Mouse (Mus musculus) MEL (cell line): ENCODE results near the gene Slc25a1. TPM values are rescaled to one million over a fixed set of nuclear protein-coding genes. Genes with fewer than 3 reads are reported as not detected.
A peak's percentile ranks its signal among the peaks of the same experiment; 100 is the strongest.

Experiments
- DNase-seq: peaks from one replicate; pipeline ENCODE4 v3.0.0; 2011; ENCODE audit warnings: low read depth, low spot score
- H3K27ac ChIP-seq: 2 replicates; pipeline ENCODE4 v1.5.1; 2012; ENCODE audit warnings: low read depth, mild to moderate bottlenecking, control low read depth, low read length, moderate library complexity; ENCODE audit not compliant: control insufficient read depth
- H3K27me3 ChIP-seq, 2 experiments: fragments of 150-350 bp in 1 of 2; sonication (generic) in 1 of 2; 2 replicates each; pipeline ENCODE4 v1.6.1; 2012; ENCODE audit warnings: low read length in 2 of 2, mild to moderate bottlenecking in 2 of 2, improper control_type of control experiment in 1 of 2, moderate library complexity in 1 of 2; ENCODE audit not compliant: insufficient read depth in 2 of 2, control insufficient read depth in 1 of 2
- H3K36me3 ChIP-seq, 2 experiments: 2 replicates each; pipeline ENCODE4 v1.6.1; 2012 to 2014; ENCODE audit warnings: low read length in 2 of 2, improper control_type of control experiment in 1 of 2, inconsistent platforms in 1 of 2, mild to moderate bottlenecking in 1 of 2; ENCODE audit not compliant: insufficient read depth in 2 of 2, control insufficient read depth in 1 of 2
- H3K4me1 ChIP-seq, 2 experiments: fragments of 150-350 bp in 1 of 2; sonication (generic) in 1 of 2; 2 replicates each; pipeline ENCODE4 v1.6.1; 2012; ENCODE audit warnings: low read length in 2 of 2, improper control_type of control experiment in 1 of 2, mild to moderate bottlenecking in 1 of 2; ENCODE audit not compliant: insufficient read depth in 2 of 2, control insufficient read depth in 1 of 2
- H3K4me3 ChIP-seq, 2 experiments: fragments of 150-350 bp in 1 of 2; sonication (generic) in 1 of 2; 2 replicates each; pipeline ENCODE4 v1.5.1; 2012; ENCODE audit warnings: low read depth in 2 of 2, low read length in 2 of 2, mild to moderate bottlenecking in 2 of 2, moderate library complexity in 2 of 2, control low read depth in 1 of 2, improper control_type of control experiment in 1 of 2; ENCODE audit not compliant: control insufficient read depth in 1 of 2, insufficient read depth in 1 of 2
- H3K79me2 ChIP-seq: 2 replicates; pipeline ENCODE4 v1.6.1; 2012; ENCODE audit warnings: mild to moderate bottlenecking, low read length, moderate library complexity; ENCODE audit not compliant: control insufficient read depth, poor library complexity, insufficient read depth
- H3K9ac ChIP-seq: 2 replicates; pipeline ENCODE4 v1.6.1; 2012; ENCODE audit warnings: low read depth, mild to moderate bottlenecking, control low read depth, low read length, moderate library complexity; ENCODE audit not compliant: control insufficient read depth, poor library complexity, severe bottlenecking
- H3K9me3 ChIP-seq: fragments of 150-350 bp; sonication (generic); replicated peaks from 2 replicates; pipeline ENCODE4 v1.6.1; 2012; ENCODE audit warnings: mild to moderate bottlenecking, low read length, improper control_type of control experiment, moderate library complexity; ENCODE audit not compliant: insufficient read depth
- CHD2 ChIP-seq: IDR thresholded peaks from 2 replicates; pipeline ENCODE4 v1.6.1; 2011; ENCODE audit warnings: low read length, improper control_type of control experiment
- CTCF ChIP-seq, 3 experiments: IDR thresholded peaks in 2 of 3; conservative IDR thresholded peaks in 1 of 3; 2 replicates each; pipeline ENCODE4 v1.5.1; 2011 to 2012; ENCODE audit warnings: low read length in 3 of 3, low read depth in 2 of 3, mild to moderate bottlenecking in 2 of 3, improper control_type of control experiment in 1 of 3, inconsistent platforms in 1 of 3, mixed read lengths in 1 of 3, moderate library complexity in 1 of 3; ENCODE audit not compliant: control insufficient read depth in 1 of 3, insufficient read depth in 1 of 3, poor library complexity in 1 of 3, severe bottlenecking in 1 of 3
- E2F4 ChIP-seq: IDR thresholded peaks from 2 replicates; pipeline ENCODE4 v1.6.1; 2011; ENCODE audit warnings: low read depth, low read length, improper control_type of control experiment, borderline replicate concordance
- EP300 ChIP-seq, 2 experiments: IDR thresholded peaks; 2 replicates each; pipeline ENCODE4 v1.6.1; 2011; ENCODE audit warnings: improper control_type of control experiment in 2 of 2, low read length in 2 of 2, low read depth in 1 of 2, mild to moderate bottlenecking in 1 of 2
- ETS1 ChIP-seq: IDR thresholded peaks from 2 replicates; pipeline ENCODE4 v1.6.1; 2012; ENCODE audit warnings: low read depth, mild to moderate bottlenecking, inconsistent platforms, low read length, improper control_type of control experiment, moderate library complexity
- HCFC1 ChIP-seq: IDR thresholded peaks from 2 replicates; pipeline ENCODE4 v1.6.1; 2012; ENCODE audit warnings: low read depth, mild to moderate bottlenecking, inconsistent platforms, low read length, improper control_type of control experiment, moderate library complexity
- KAT2A ChIP-seq: conservative IDR thresholded peaks from 2 replicates; pipeline ENCODE4 v1.6.1; 2012; ENCODE audit warnings: low read depth, low read length, improper control_type of control experiment, inconsistent platforms
- MAFK ChIP-seq: IDR thresholded peaks from 2 replicates; pipeline ENCODE4 v1.6.1; 2011; ENCODE audit warnings: low read depth, mild to moderate bottlenecking, low read length, improper control_type of control experiment, borderline replicate concordance
- MXI1 ChIP-seq: IDR thresholded peaks from 2 replicates; pipeline ENCODE4 v1.6.1; 2011; ENCODE audit warnings: mild to moderate bottlenecking, low read depth, low read length, improper control_type of control experiment
- NELFE ChIP-seq: IDR thresholded peaks from 2 replicates; pipeline ENCODE4 v1.6.1; 2011; ENCODE audit warnings: low read depth, low read length, improper control_type of control experiment
- POLR2A ChIP-seq, 2 experiments: IDR thresholded peaks; 2 replicates each; pipeline ENCODE4 v1.6.1; 2011 to 2012; ENCODE audit warnings: low read length in 2 of 2, mild to moderate bottlenecking in 2 of 2, control low read depth in 1 of 2, improper control_type of control experiment in 1 of 2, low read depth in 1 of 2, moderate library complexity in 1 of 2; ENCODE audit not compliant: control insufficient read depth in 1 of 2, insufficient read depth in 1 of 2, poor library complexity in 1 of 2
- POLR2AphosphoS2 ChIP-seq: IDR thresholded peaks from 2 replicates; pipeline ENCODE4 v1.6.1; 2011; ENCODE audit warnings: low read length, improper control_type of control experiment
- RCOR1 ChIP-seq: IDR thresholded peaks from 2 replicates; pipeline ENCODE4 v1.6.1; 2012; ENCODE audit warnings: low read depth, mild to moderate bottlenecking, inconsistent platforms, low read length, improper control_type of control experiment
- SIN3A ChIP-seq: IDR thresholded peaks from 2 replicates; pipeline ENCODE4 v1.6.1; 2012; ENCODE audit warnings: low read length, improper control_type of control experiment, inconsistent platforms
- TAL1 ChIP-seq: IDR thresholded peaks from 2 replicates; pipeline ENCODE4 v1.6.1; 2012; ENCODE audit warnings: mild to moderate bottlenecking, inconsistent platforms, low read length, moderate library complexity, mixed read lengths
- TBP ChIP-seq: IDR thresholded peaks from 2 replicates; pipeline ENCODE4 v1.8.0; 2011; ENCODE audit warnings: low read depth, low read length, improper control_type of control experiment
- TCF12 ChIP-seq: IDR thresholded peaks from 2 replicates; pipeline ENCODE4 v1.6.1; 2014; ENCODE audit warnings: low read depth, mild to moderate bottlenecking, inconsistent platforms, low read length, improper control_type of control experiment, moderate library complexity
- USF1 ChIP-seq: IDR thresholded peaks from 2 replicates; pipeline ENCODE4 v1.6.1; 2014; ENCODE audit warnings: low read depth, mild to moderate bottlenecking, inconsistent platforms, low read length, improper control_type of control experiment, moderate library complexity
- USF2 ChIP-seq, 2 experiments: IDR thresholded peaks; 2 replicates each; pipeline ENCODE4 v1.6.1; 2011 to 2012; ENCODE audit warnings: improper control_type of control experiment in 2 of 2, low read length in 2 of 2, borderline replicate concordance in 1 of 2, inconsistent platforms in 1 of 2, low read depth in 1 of 2, mild to moderate bottlenecking in 1 of 2; ENCODE audit not compliant: insufficient read depth in 1 of 2
- ZC3H11A ChIP-seq: IDR thresholded peaks from 2 replicates; pipeline ENCODE4 v1.6.1; 2012; ENCODE audit warnings: low read depth, mild to moderate bottlenecking, inconsistent platforms, low read length, improper control_type of control experiment
- ZMIZ1 ChIP-seq: IDR thresholded peaks from 2 replicates; pipeline ENCODE4 v1.6.1; 2012; ENCODE audit warnings: low read depth, mild to moderate bottlenecking, inconsistent platforms, low read length, improper control_type of control experiment, moderate library complexity
- ZNF384 ChIP-seq: IDR thresholded peaks from 2 replicates; pipeline ENCODE4 v1.6.1; 2012; ENCODE audit warnings: low read depth, mild to moderate bottlenecking, inconsistent platforms, low read length, improper control_type of control experiment
- polyA plus RNA-seq, 2 experiments: library from polyadenylated mRNA; stranded (reverse) in 1 of 2; unstranded in 1 of 2; fragments of >175 nt in 1 of 2; fragments of >200 nt in 1 of 2; gene quantifications; 2 replicates each; pipeline versions ENCODE4 v1.2.1 to v1.2.4; 2012; ENCODE audit warnings: low replicate concordance in 2 of 2, low read depth in 1 of 2; ENCODE audit not compliant: insufficient read length in 2 of 2, insufficient read depth in 1 of 2, missing spikeins in 1 of 2
- total RNA-seq: library from RNA; depleted of rRNA; stranded (reverse); fragments of 300-350 nt; gene quantifications from 2 replicates; pipeline ENCODE4 v1.2.3, GENCODE M21; 2012

Slc25a1 gene
- total and polyA plus RNA-seq, 3 experiments = 114 to 184 TPM; not detected in 1

GRCm38 (mm10) chr16:17934445-17934910 is 6.5 kb upstream of the Slc25a1 start:
- DNase-seq = peak; percentile 72
- TF ChIP-seq ZC3H11A (no peak), TBP (peak; percentile 63; the same call in 1 of the 2 replicates), CTCF (IDR thresholded peaks at IDR 0.05 in 2 of 3, conservative IDR thresholded peaks at IDR 0.05 in 1 of 3; ENCODE audit: control insufficient read depth in 1 of 3, insufficient read depth in 1 of 3, low read depth in 2 of 3, low read length in 3 of 3, poor library complexity in 1 of 3, severe bottlenecking in 1 of 3) (peak in 1 of 3 experiments; percentile 32; a peak in 2 of 6 replicates), NELFE (peak; percentile 55), ETS1 (peak; percentile 32; the same call in 1 of the 2 replicates), USF1 (no peak), E2F4 (0 out of 2 replicates have a peak, but pooled peaks have one; percentile 23), ZMIZ1 (peak; percentile 52; the same call in 1 of the 2 replicates), CHD2 (no peak), MXI1 (peak; percentile 34; the same call in 1 of the 2 replicates), KAT2A (no peak), TCF12 (peak; percentile 10; the same call in 1 of the 2 replicates), EP300 (IDR thresholded peaks at IDR 0.05; ENCODE audit: low read depth in 1 of 2, low read length in 2 of 2) (no peak), POLR2A (IDR thresholded peaks at IDR 0.05; ENCODE audit: control insufficient read depth in 1 of 2, insufficient read depth in 1 of 2, low read depth in 1 of 2, low read length in 2 of 2, poor library complexity in 1 of 2) (peak in 1 of 2 experiments; percentile 42; a peak in 1 of 4 replicates), MAFK (no peak), SIN3A (0 out of 2 replicates have a peak, but pooled peaks have one; percentile 25), HCFC1 (no peak), USF2 (IDR thresholded peaks at IDR 0.05; ENCODE audit: borderline replicate concordance in 1 of 2, insufficient read depth in 1 of 2, low read depth in 1 of 2, low read length in 2 of 2) (no peak), ZNF384 (no peak), RCOR1 (no peak), TAL1 (no peak), POLR2AphosphoS2 (peak; percentile 46; the same call in 1 of the 2 replicates)
- H3K79me2 ChIP-seq = no peaks in the 10 kb centered on the region
- H3K4me3 ChIP-seq = no peak overlapping the region; a peak in 1 of 4 replicates
- peaks cover 0 to 33% of the 10 kb centered on the region in 2 experiments; a peak in 2 of 4 replicates for H3K36me3 ChIP-seq
- no peaks in the 10 kb centered on the region for H3K9me3 ChIP-seq
- peaks cover 31 to 44% of the 10 kb centered on the region in 2 experiments for H3K4me1 ChIP-seq
- H3K9ac ChIP-seq = peak overlapping the region; percentile 59
- H3K27me3 ChIP-seq = no peaks in the 10 kb centered on the region
- peak overlapping the region; percentile 92 for H3K27ac ChIP-seq
